Mouse (Mus musculus) MEL (cell line): ENCODE measurements at regions not wholly inside any gene's neighbourhood (a gene's known extent, or its start where the extent isn't known, plus 50 kb on each side); places are given as distances from the start of the nearest gene placed in this dataset.

Experiments used
- DNase-seq: peaks from one replicate; pipeline ENCODE4 v3.0.0; 2011; ENCODE audit warnings: low read depth, low spot score
- H3K27ac ChIP-seq: 2 replicates; pipeline ENCODE4 v1.5.1; 2012; ENCODE audit warnings: low read depth, mild to moderate bottlenecking, control low read depth, low read length, moderate library complexity; ENCODE audit not compliant: control insufficient read depth
- H3K27me3 ChIP-seq, 2 experiments: fragments of 150-350 bp in 1 of 2; sonication (generic) in 1 of 2; 2 replicates each; pipeline ENCODE4 v1.6.1; 2012; ENCODE audit warnings: low read length in 2 of 2, mild to moderate bottlenecking in 2 of 2, improper control_type of control experiment in 1 of 2, moderate library complexity in 1 of 2; ENCODE audit not compliant: insufficient read depth in 2 of 2, control insufficient read depth in 1 of 2
- H3K36me3 ChIP-seq, 2 experiments: 2 replicates each; pipeline ENCODE4 v1.6.1; 2012 to 2014; ENCODE audit warnings: low read length in 2 of 2, improper control_type of control experiment in 1 of 2, inconsistent platforms in 1 of 2, mild to moderate bottlenecking in 1 of 2; ENCODE audit not compliant: insufficient read depth in 2 of 2, control insufficient read depth in 1 of 2
- H3K4me1 ChIP-seq, 2 experiments: fragments of 150-350 bp in 1 of 2; sonication (generic) in 1 of 2; 2 replicates each; pipeline ENCODE4 v1.6.1; 2012; ENCODE audit warnings: low read length in 2 of 2, improper control_type of control experiment in 1 of 2, mild to moderate bottlenecking in 1 of 2; ENCODE audit not compliant: insufficient read depth in 2 of 2, control insufficient read depth in 1 of 2
- H3K4me3 ChIP-seq, 2 experiments: fragments of 150-350 bp in 1 of 2; sonication (generic) in 1 of 2; 2 replicates each; pipeline ENCODE4 v1.5.1; 2012; ENCODE audit warnings: low read depth in 2 of 2, low read length in 2 of 2, mild to moderate bottlenecking in 2 of 2, moderate library complexity in 2 of 2, control low read depth in 1 of 2, improper control_type of control experiment in 1 of 2; ENCODE audit not compliant: control insufficient read depth in 1 of 2, insufficient read depth in 1 of 2
- H3K79me2 ChIP-seq: 2 replicates; pipeline ENCODE4 v1.6.1; 2012; ENCODE audit warnings: mild to moderate bottlenecking, low read length, moderate library complexity; ENCODE audit not compliant: control insufficient read depth, poor library complexity, insufficient read depth
- H3K9ac ChIP-seq: 2 replicates; pipeline ENCODE4 v1.6.1; 2012; ENCODE audit warnings: low read depth, mild to moderate bottlenecking, control low read depth, low read length, moderate library complexity; ENCODE audit not compliant: control insufficient read depth, poor library complexity, severe bottlenecking
- H3K9me3 ChIP-seq: fragments of 150-350 bp; sonication (generic); replicated peaks from 2 replicates; pipeline ENCODE4 v1.6.1; 2012; ENCODE audit warnings: mild to moderate bottlenecking, low read length, improper control_type of control experiment, moderate library complexity; ENCODE audit not compliant: insufficient read depth
- BHLHE40 ChIP-seq: IDR thresholded peaks from 2 replicates; pipeline ENCODE4 v1.6.1; 2012; ENCODE audit warnings: low read depth, mild to moderate bottlenecking, inconsistent platforms, low read length, improper control_type of control experiment, borderline replicate concordance
- CHD1 ChIP-seq: IDR thresholded peaks from 2 replicates; pipeline ENCODE4 v1.6.1; 2012; ENCODE audit warnings: low read depth, mild to moderate bottlenecking, inconsistent platforms, low read length, improper control_type of control experiment
- CHD2 ChIP-seq: IDR thresholded peaks from 2 replicates; pipeline ENCODE4 v1.6.1; 2011; ENCODE audit warnings: low read length, improper control_type of control experiment
- CTCF ChIP-seq, 3 experiments: IDR thresholded peaks in 2 of 3; conservative IDR thresholded peaks in 1 of 3; 2 replicates each; pipeline ENCODE4 v1.5.1; 2011 to 2012; ENCODE audit warnings: low read length in 3 of 3, low read depth in 2 of 3, mild to moderate bottlenecking in 2 of 3, improper control_type of control experiment in 1 of 3, inconsistent platforms in 1 of 3, mixed read lengths in 1 of 3, moderate library complexity in 1 of 3; ENCODE audit not compliant: control insufficient read depth in 1 of 3, insufficient read depth in 1 of 3, poor library complexity in 1 of 3, severe bottlenecking in 1 of 3
- E2F4 ChIP-seq: IDR thresholded peaks from 2 replicates; pipeline ENCODE4 v1.6.1; 2011; ENCODE audit warnings: low read depth, low read length, improper control_type of control experiment, borderline replicate concordance
- ELF1 ChIP-seq: IDR thresholded peaks from 2 replicates; pipeline ENCODE4 v1.6.1; 2014; ENCODE audit warnings: low read depth, mild to moderate bottlenecking, inconsistent platforms, low read length, improper control_type of control experiment, moderate library complexity
- ETS1 ChIP-seq: IDR thresholded peaks from 2 replicates; pipeline ENCODE4 v1.6.1; 2012; ENCODE audit warnings: low read depth, mild to moderate bottlenecking, inconsistent platforms, low read length, improper control_type of control experiment, moderate library complexity
- HCFC1 ChIP-seq: IDR thresholded peaks from 2 replicates; pipeline ENCODE4 v1.6.1; 2012; ENCODE audit warnings: low read depth, mild to moderate bottlenecking, inconsistent platforms, low read length, improper control_type of control experiment, moderate library complexity
- JUND ChIP-seq: IDR thresholded peaks from 2 replicates; pipeline ENCODE4 v1.6.1; 2011; ENCODE audit warnings: low read depth, mild to moderate bottlenecking, improper control_type of control experiment, low read length
- MAZ ChIP-seq: IDR thresholded peaks from 2 replicates; pipeline ENCODE4 v1.6.1; 2012; ENCODE audit warnings: low read depth, mild to moderate bottlenecking, inconsistent platforms, low read length, improper control_type of control experiment
- MEF2A ChIP-seq: IDR thresholded peaks from 2 replicates; pipeline ENCODE4 v1.6.1; 2014; ENCODE audit warnings: low read depth, mild to moderate bottlenecking, inconsistent platforms, low read length, improper control_type of control experiment; ENCODE audit not compliant: poor library complexity, insufficient replicate concordance, severe bottlenecking; ENCODE audit errors: extremely low read depth
- MXI1 ChIP-seq: IDR thresholded peaks from 2 replicates; pipeline ENCODE4 v1.6.1; 2011; ENCODE audit warnings: mild to moderate bottlenecking, low read depth, low read length, improper control_type of control experiment
- MYC ChIP-seq: IDR thresholded peaks from 2 replicates; pipeline ENCODE4 v1.6.1; 2011; ENCODE audit warnings: low read depth, mild to moderate bottlenecking, low read length, improper control_type of control experiment, moderate library complexity
- NELFE ChIP-seq: IDR thresholded peaks from 2 replicates; pipeline ENCODE4 v1.6.1; 2011; ENCODE audit warnings: low read depth, low read length, improper control_type of control experiment
- POLR2AphosphoS2 ChIP-seq: IDR thresholded peaks from 2 replicates; pipeline ENCODE4 v1.6.1; 2011; ENCODE audit warnings: low read length, improper control_type of control experiment
- POLR2AphosphoS5 ChIP-seq: IDR thresholded peaks from 2 replicates; pipeline ENCODE4 v1.6.1; 2012; ENCODE audit warnings: low read depth, borderline replicate concordance, mild to moderate bottlenecking, inconsistent platforms, low read length, moderate library complexity, mixed read lengths
- RAD21 ChIP-seq: IDR thresholded peaks from 2 replicates; pipeline ENCODE4 v1.6.1; 2011; ENCODE audit warnings: mild to moderate bottlenecking, low read depth, low read length, improper control_type of control experiment
- RCOR1 ChIP-seq: IDR thresholded peaks from 2 replicates; pipeline ENCODE4 v1.6.1; 2012; ENCODE audit warnings: low read depth, mild to moderate bottlenecking, inconsistent platforms, low read length, improper control_type of control experiment
- SMC3 ChIP-seq: IDR thresholded peaks from 2 replicates; pipeline ENCODE4 v1.6.1; 2011; ENCODE audit warnings: low read depth, low read length, improper control_type of control experiment
- TAL1 ChIP-seq: IDR thresholded peaks from 2 replicates; pipeline ENCODE4 v1.6.1; 2012; ENCODE audit warnings: mild to moderate bottlenecking, inconsistent platforms, low read length, moderate library complexity, mixed read lengths
- TBP ChIP-seq: IDR thresholded peaks from 2 replicates; pipeline ENCODE4 v1.8.0; 2011; ENCODE audit warnings: low read depth, low read length, improper control_type of control experiment
- TCF12 ChIP-seq: IDR thresholded peaks from 2 replicates; pipeline ENCODE4 v1.6.1; 2014; ENCODE audit warnings: low read depth, mild to moderate bottlenecking, inconsistent platforms, low read length, improper control_type of control experiment, moderate library complexity
- UBTF ChIP-seq: IDR thresholded peaks from 2 replicates; pipeline ENCODE4 v1.6.1; 2012; ENCODE audit warnings: low read depth, mild to moderate bottlenecking, inconsistent platforms, low read length, improper control_type of control experiment, moderate library complexity, borderline replicate concordance; ENCODE audit not compliant: insufficient read depth
- USF1 ChIP-seq: IDR thresholded peaks from 2 replicates; pipeline ENCODE4 v1.6.1; 2014; ENCODE audit warnings: low read depth, mild to moderate bottlenecking, inconsistent platforms, low read length, improper control_type of control experiment, moderate library complexity
- ZNF384 ChIP-seq: IDR thresholded peaks from 2 replicates; pipeline ENCODE4 v1.6.1; 2012; ENCODE audit warnings: low read depth, mild to moderate bottlenecking, inconsistent platforms, low read length, improper control_type of control experiment

GRCm38 (mm10) chr8:56883449-56883848 is 332.6 kb downstream of the Fbxo8 start:
- no peak overlapping the region for H3K27ac ChIP-seq
- no peak overlapping the region for H3K9ac ChIP-seq
- no peak for DNase-seq
- H3K79me2 ChIP-seq, result no peaks in the 10 kb centered on the region
- no peak for TF ChIP-seq MXI1
- no peak for TF ChIP-seq BHLHE40
- no peak for TF ChIP-seq UBTF
- TF ChIP-seq CHD1, result no peak
- no peak for TF ChIP-seq NELFE
- no peak for TF ChIP-seq MYC
- no peaks in the 10 kb centered on the region for H3K27me3 ChIP-seq
- no peaks in the 10 kb centered on the region for H3K36me3 ChIP-seq
- H3K4me1 ChIP-seq, result no peaks in the 10 kb centered on the region
- H3K9me3 ChIP-seq, result no peaks in the 10 kb centered on the region
- no peak overlapping the region for H3K4me3 ChIP-seq

GRCm38 (mm10) chr8:56884195-56884594 is 333.3 kb downstream of the Fbxo8 start:
- peak; percentile 7 for DNase-seq
- H3K9me3 ChIP-seq, result no peaks in the 10 kb centered on the region
- TF ChIP-seq ELF1 (no peak), RAD21 (peak; percentile 29), ZNF384 (peak; percentile 91), TCF12 (no peak), RCOR1 (no peak), MEF2A (no peak), E2F4 (no peak), POLR2AphosphoS5 (no peak), HCFC1 (no peak), CHD2 (no peak), TBP (no peak), MYC (no peak), NELFE (no peak), BHLHE40 (no peak), TAL1 (no peak), MAZ (no peak), CHD1 (no peak), USF1 (no peak), ETS1 (no peak), SMC3 (peak; percentile 14; the same call in 1 of the 2 replicates), JUND (no peak), CTCF (IDR thresholded peaks at IDR 0.05 in 2 of 3, conservative IDR thresholded peaks at IDR 0.05 in 1 of 3; ENCODE audit: control insufficient read depth in 1 of 3, insufficient read depth in 1 of 3, low read depth in 2 of 3, low read length in 3 of 3, poor library complexity in 1 of 3, severe bottlenecking in 1 of 3) (peak in 1 of 3 experiments; percentile 26; a peak in 1 of 6 replicates), POLR2AphosphoS2 (no peak), UBTF (no peak)
- TF ChIP-seq, all 39 proteins: peak for 4
- H3K9ac ChIP-seq, result no peak overlapping the region
- H3K79me2 ChIP-seq, result no peaks in the 10 kb centered on the region
- H3K36me3 ChIP-seq, result no peaks in the 10 kb centered on the region
- no peak overlapping the region for H3K27ac ChIP-seq
- H3K4me3 ChIP-seq, result no peak overlapping the region
- H3K27me3 ChIP-seq, result no peaks in the 10 kb centered on the region
- no peaks in the 10 kb centered on the region for H3K4me1 ChIP-seq
